Mouse (Mus musculus): ENCODE data around the gene Hal.

Hal gene

GRCm38 (mm10) chr10:93559786-93560185 lies 71.2 kb downstream of the Hal start:
- CTCF ChIA-PET: no interaction called here

- CTCF ChIA-PET: no interaction called here
Observed at GRCm38 (mm10) chr10:93564518-93565090, 76.0 kb downstream of the Hal start.

- CTCF ChIA-PET: no interaction called here
Observed at GRCm38 (mm10) chr10:93567066-93567465, 78.5 kb downstream of the Hal start.

- CTCF ChIA-PET: interaction anchor here (0.6 to 0.7 kb wide), 2 partner anchors 20 to 143 kb away, joined by 3 to 4 read pairs; no protein-coding TSS in a partner anchor
Observed at GRCm38 (mm10) chr10:93567841-93568566, 79.4 kb downstream of the Hal start.

GRCm38 (mm10) chr10:93568671-93569070 lies 80.1 kb downstream of the Hal start:
- CTCF ChIA-PET: no interaction called here
